Mouse (Mus musculus): ENCODE results near the gene Ikzf2.

Ikzf2 gene

GRCm38 (mm10) chr1:69591328-69591801 lies 95.7 kb downstream of the Ikzf2 start:
- no peak for DNase-seq (ENCODE audit: low spot score)

- DNase-seq (ENCODE audit: low spot score) = no peak
Measured at GRCm38 (mm10) chr1:69585546-69585945, 101.5 kb downstream of the Ikzf2 start.

DNA sequence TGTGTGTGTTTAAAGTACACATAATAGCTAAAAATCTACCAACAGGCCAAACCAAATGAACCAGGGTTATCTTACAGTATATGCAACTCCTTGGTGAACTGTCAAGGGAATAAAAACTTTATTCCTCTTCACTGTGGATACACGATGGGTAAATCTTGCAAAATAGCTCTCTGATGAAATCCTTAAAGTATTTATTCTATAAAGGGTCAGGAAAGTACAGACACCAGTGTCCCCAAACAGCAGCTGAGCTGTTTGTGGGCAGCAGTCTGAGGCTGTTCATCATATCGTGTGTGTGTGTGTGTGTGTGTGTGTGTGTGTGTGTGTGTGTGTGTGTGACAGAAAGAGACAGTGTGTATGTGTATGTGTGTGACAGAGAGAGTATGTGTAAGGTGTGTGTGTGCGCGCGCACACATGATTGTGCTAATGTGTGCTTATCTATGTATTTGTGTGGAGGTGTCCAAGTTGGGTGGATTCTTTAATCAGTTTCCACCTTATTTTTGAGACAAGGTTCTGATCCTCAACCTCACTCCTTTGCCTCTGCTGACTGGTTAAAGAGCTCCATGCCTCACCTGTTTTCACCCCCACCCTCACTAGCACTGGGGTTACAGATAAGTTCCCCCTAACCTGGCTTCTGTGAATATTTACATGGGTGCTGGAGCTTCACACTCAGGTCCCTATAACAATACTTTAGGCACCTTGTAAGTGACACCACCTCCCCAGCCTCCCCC lies 102.9 kb downstream of the Ikzf2 start:
- DNase-seq (ENCODE audit: low spot score) = no peak

- no peak for DNase-seq (ENCODE audit: low spot score)
Measured at GRCm38 (mm10) chr1:69578917-69579316, 108.1 kb downstream of the Ikzf2 start.

GRCm38 (mm10) chr1:69559443-69560090 lies 127.5 kb downstream of the Ikzf2 start:
- no peak for DNase-seq (ENCODE audit: low spot score)

- DNase-seq (ENCODE audit: low spot score) = no peak
Measured at GRCm38 (mm10) chr1:69555636-69556151, 131.4 kb downstream of the Ikzf2 start.

DNA sequence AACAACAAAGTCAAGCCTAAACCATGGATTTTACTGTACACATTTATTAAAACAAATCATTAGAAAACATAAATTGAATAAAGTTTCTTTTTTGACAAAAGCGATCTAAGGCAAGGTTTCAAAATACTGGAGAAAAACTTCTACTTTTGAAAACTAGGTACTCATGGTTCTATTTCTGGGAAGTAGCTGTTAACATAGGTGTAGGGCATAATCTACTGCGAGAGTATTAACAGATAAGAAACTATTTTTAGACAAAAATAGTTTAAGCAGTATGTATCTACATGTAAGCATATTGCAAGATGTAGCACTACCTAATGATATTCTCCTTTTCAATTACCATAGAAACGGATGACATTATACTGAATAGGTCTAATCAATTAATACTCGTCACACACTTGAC lies 137.1 kb downstream of the Ikzf2 start:
- DNase-seq (ENCODE audit: low spot score) = no peak

- DNase-seq (ENCODE audit: low spot score) = no peak
Measured at GRCm38 (mm10) chr1:69545885-69546253, 141.2 kb downstream of the Ikzf2 start.

- no peak for DNase-seq (ENCODE audit: low spot score)
Measured at GRCm38 (mm10) chr1:69545217-69545884, 141.7 kb downstream of the Ikzf2 start.

DNA sequence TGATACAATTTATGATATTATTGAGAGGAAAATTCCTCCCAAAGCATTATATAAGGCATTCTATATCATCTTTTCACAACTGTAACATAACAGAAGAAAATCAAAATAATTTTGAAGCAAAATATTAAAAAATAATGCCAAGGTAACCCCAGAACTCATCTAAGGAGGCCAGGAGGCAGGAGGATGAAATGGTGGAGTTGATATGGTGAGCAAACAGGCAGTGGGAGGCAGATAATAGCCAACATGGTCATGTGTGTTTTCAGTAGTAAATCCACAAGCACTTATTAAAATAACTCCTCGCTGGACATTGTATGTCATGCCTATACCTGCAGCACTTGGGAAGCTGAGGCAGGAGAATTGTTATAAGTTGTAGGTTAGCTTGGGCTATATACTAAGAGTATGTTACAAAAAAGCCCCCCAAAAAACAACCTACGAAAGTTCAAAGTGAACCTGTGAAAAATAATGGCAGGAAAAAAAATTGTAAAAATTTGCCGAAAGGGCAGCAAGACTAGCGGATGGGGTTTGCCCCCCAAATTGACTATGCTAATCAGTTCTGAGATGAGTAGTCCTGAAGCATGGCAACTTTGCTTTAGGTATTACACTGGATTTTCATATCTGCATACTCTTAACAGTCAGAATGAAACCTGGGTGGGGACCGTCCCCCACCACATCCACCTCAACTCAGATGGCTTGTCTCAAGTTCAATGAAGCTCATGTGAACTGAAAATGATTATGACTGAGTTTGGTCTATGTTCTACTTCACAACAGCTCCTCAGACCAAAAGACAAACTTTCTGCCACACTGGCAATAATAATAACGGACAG lies 143.1 kb downstream of the Ikzf2 start:
- no peak for DNase-seq (ENCODE audit: low spot score)

DNA sequence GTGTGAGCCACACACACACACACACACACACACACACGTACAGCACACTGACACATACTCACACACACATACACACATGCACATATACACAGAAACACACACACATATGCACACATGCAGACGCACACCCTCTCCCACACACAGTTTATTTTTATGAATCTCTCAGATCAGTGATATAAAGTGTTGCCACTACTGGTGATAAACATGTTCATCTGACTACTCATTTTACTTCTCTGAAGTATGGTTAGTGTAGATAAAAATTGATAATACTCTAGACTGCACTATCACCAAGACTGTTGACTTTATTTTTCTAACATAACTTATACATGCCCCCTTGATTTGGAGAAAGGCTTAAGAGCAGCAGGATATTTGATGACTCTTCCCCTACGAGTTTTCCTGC lies 144.5 kb downstream of the Ikzf2 start:
- no peak for DNase-seq (ENCODE audit: low spot score)

- no peak for DNase-seq (ENCODE audit: low spot score)
Measured at GRCm38 (mm10) chr1:69538663-69539062, 148.4 kb downstream of the Ikzf2 start.

- DNase-seq (ENCODE audit: low spot score) = no peak
Measured at GRCm38 (mm10) chr1:69537619-69538018, 149.4 kb downstream of the Ikzf2 start.

GRCm38 (mm10) chr1:69535507-69535906 lies 151.5 kb downstream of the Ikzf2 start:
- no peak for DNase-seq (ENCODE audit: low spot score)

GRCm38 (mm10) chr1:69533048-69533447 lies 154.0 kb downstream of the Ikzf2 start:
- DNase-seq (ENCODE audit: low spot score) = no peak

DNA sequence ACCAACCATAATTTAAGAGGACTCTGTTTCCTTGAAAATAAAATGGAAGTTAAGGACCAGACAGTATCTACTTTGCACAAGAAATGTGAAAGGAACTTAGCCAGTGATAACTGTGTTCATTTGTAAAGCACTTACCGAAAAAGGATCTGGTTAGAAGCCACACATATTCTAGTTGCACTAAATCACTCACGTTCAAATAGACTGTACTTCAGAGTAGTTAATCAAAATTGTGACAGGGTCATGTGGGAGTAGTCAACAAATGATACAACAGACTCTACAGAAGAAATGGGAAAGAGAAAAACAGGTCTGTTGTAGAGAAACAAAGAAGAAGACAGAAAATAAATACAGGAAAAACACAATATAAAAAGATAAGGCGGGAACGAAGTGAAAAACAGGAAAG lies 158.3 kb downstream of the Ikzf2 start:
- no peak for DNase-seq (ENCODE audit: low spot score)

DNA sequence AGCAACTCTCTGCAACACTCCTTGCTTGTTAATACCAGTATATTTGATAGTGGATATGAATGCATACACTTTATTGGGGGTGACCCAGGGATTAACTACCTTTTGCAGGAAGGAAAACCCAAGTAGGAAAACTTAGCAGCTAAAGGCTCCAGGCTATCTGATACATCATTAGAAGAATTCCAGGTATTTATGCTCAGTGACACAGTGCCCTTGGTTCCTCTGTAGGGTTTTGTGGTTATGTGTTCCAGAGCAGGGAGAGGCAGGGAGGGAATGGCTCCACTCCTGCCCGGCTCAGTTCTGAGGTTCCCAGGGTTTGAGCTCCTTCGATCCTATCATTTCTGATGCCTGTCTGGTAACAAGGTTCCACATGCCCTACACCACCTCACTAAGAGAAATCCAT lies 165.4 kb downstream of the Ikzf2 start:
- no peak for DNase-seq (ENCODE audit: low spot score)

DNA sequence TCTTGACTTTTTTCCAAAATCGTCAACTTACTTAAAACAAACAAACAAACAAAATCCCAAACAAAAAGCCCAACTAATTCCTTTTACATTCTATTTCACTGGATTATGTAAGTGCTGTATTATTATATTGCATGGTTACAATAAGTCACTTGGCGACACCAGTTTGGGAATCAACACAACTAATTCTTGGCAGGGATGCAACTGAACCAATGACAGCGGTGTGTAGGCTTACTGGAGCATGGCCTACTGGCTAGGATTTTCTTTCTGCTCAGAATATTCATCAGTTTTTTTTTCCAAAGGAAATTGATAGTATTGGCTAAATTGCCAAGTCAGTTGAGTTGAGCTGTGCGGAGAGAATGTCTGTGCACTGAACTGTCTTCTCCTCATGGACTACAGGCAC lies 167.7 kb downstream of the Ikzf2 start:
- DNase-seq (ENCODE audit: low spot score) = no peak

DNA sequence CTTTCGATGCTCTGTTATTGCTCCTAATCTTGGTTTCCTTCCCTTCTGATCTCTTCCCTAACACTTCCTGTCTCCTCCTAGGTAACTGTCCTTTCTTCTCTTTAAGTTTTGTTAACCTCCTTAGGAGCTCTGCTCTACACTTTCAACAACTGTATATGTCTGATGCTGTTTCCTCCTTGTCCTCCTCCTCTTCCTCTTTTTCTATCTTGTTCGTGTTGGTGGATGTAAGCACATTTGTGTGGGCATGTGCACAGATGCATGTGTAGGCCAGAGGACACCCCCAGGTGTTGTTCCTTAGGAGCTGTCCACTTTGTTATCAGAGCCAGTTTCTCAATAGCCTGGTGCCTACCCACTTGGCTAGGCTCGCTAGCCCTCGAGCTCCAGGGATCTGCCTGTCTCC lies 169.0 kb downstream of the Ikzf2 start:
- DNase-seq (ENCODE audit: low spot score) = no peak

GRCm38 (mm10) chr1:69516144-69516543 lies 170.9 kb downstream of the Ikzf2 start:
- no peak for DNase-seq (ENCODE audit: low spot score)

- DNase-seq (ENCODE audit: low spot score) = no peak
Measured at GRCm38 (mm10) chr1:69513595-69514250, 173.3 kb downstream of the Ikzf2 start.

- DNase-seq (ENCODE audit: low spot score) = no peak
Measured at GRCm38 (mm10) chr1:69508275-69508674, 178.8 kb downstream of the Ikzf2 start.

Measured in urinary bladder, postnatal 10 days (tissue).